Mouse (Mus musculus) neural tube, embryonic 15.5 days (tissue): ENCODE measurements around the gene Dlec1. TPM values are rescaled to one million over a fixed set of nuclear protein-coding genes. Genes with fewer than 3 reads are reported as not detected.

Experiments
- ATAC-seq: fragments of 200-750 bp; cut with Nextera tagmentation; 2 replicates; pipeline ENCODE4 v1.8.0; 2017; ENCODE audit warnings: mild to moderate bottlenecking, moderate TSS enrichment, moderate library complexity; ENCODE audit not compliant: low FRiP score
- H3K27ac ChIP-seq: fragments of 300-500 bp; sonication (generic); replicated peaks from 2 replicates; pipeline ENCODE4 v1.5.1; 2015; ENCODE audit warnings: mild to moderate bottlenecking, inconsistent platforms
- H3K27me3 ChIP-seq: fragments of 300-500 bp; sonication (generic); replicated peaks from 2 replicates; pipeline ENCODE4 v1.6.1; 2015; ENCODE audit warnings: inconsistent platforms
- H3K36me3 ChIP-seq: fragments of 300-500 bp; sonication (generic); 2 replicates; pipeline ENCODE4 v1.6.1; 2015; ENCODE audit warnings: inconsistent platforms
- H3K4me1 ChIP-seq: fragments of 300-500 bp; sonication (generic); 2 replicates; pipeline ENCODE4 v1.6.1; 2015; ENCODE audit warnings: inconsistent platforms
- H3K4me2 ChIP-seq: fragments of 300-500 bp; sonication (generic); 2 replicates; pipeline ENCODE4 v1.6.1; 2015; ENCODE audit warnings: inconsistent platforms, mild to moderate bottlenecking, moderate library complexity
- H3K4me3 ChIP-seq: fragments of 300-500 bp; sonication (generic); replicated peaks from 2 replicates; pipeline ENCODE4 v1.5.1; 2015; ENCODE audit warnings: mild to moderate bottlenecking, inconsistent platforms
- H3K9ac ChIP-seq: fragments of 300-500 bp; sonication (generic); replicated peaks from 2 replicates; pipeline ENCODE4 v1.6.1; 2015; ENCODE audit warnings: mild to moderate bottlenecking, inconsistent platforms
- H3K9me3 ChIP-seq: fragments of 300-500 bp; sonication (generic); replicated peaks from 2 replicates; pipeline ENCODE4 v1.6.1; 2016; ENCODE audit warnings: inconsistent platforms
- whole genome bisulfite sequencing: fragments of 180-500 bp; shearing (Covaris S2); methylation state at CpG from one replicate; pipeline ENCODE4 v1.1.7; 2015; ENCODE audit warnings: mixed read lengths; 5-methylcytosine and 5-hydroxymethylcytosine counted together
- polyA plus RNA-seq: library from polyadenylated mRNA; unstranded; fragments of >200 nt; fragmentation: Nextera tagmentation; extraction: Ambion mirVana; gene quantifications from 2 replicates; pipeline ENCODE4 v1.2.1, GENCODE M21; 2015

The Dlec1 gene
- polyA plus RNA-seq, 1 experiment from 2014 or later, result 1.4 TPM

DNA sequence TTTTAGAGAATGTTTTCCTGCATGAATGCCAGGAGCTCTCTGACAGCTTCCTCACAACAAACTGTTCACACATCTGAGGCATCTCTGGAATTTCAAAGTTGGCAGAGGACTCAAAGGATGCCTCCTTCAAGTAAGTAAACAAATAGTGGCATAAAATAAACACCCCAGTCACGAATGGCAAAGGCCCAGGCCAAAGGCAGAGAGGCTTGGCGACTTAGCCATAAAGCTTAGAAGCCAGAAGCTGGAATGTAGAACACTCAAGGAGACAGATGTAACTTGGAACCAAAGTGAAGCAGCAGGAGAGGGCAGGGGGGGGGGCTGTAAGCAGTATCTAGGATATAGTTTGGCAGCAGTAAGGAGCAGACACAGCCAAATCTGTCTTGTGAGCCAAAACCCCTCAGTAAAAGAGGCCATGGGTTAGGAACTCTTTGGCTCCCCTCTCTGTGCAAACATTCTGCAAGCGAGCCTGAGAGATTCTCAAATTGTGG, 79.0 kb downstream of the Dlec1 start:
- Histone ChIP-seq H3K4me2 (no peak overlapping the region), H3K4me3 (no peak overlapping the region), H3K9ac (no peak overlapping the region), H3K27me3 (no peaks in the 10 kb centered on the region), H3K9me3 (no peaks in the 10 kb centered on the region), H3K4me1 (peaks cover 10% of the 10 kb centered on the region), H3K27ac (no peak overlapping the region), H3K36me3 (no peaks in the 10 kb centered on the region)
- WGBS, result 37% methylated on average over 3 of the region's 3 CpGs
- peak; percentile 50; the same call in 1 of the 2 replicates for ATAC-seq

DNA sequence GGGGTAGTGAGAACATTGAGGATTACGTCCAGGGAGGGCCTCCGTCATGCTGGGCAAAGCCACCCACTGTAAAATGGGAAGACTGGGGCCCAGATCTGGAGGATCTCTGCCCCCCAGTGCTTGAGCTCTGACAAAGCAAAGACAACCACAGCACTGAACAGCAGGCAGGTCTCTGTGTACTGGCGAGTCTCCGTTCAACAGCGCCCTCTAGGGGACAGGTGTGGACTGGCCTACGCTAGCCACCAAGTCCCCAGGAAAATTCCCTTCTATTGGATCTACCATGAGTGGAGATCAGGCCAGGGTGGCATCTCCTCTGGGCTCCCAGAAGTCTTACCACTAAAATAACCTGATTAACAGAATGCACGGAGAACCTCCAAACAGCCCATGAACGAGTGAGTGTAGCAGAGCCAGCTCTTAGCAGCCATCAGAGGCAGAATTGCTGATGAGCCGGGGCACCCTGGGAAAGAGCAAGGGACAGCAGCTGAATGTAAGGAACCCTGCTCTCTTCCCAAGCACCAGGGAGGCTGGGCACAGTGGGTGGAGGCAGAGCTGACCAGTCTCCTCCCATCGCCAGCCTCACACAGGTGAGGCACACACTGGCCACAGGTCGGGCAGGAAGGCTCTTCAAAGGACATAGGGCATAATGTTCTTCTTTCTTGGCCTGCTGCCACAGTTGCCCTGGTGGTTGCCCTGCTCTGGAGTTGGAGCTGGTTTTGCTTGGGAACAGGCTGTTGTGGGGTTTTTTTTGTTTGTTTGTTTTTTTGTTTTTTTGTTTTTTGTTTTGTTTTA, 90.1 kb downstream of the Dlec1 start:
- Histone ChIP-seq H3K27ac (no peak overlapping the region), H3K36me3 (no peaks in the 10 kb centered on the region), H3K9me3 (no peaks in the 10 kb centered on the region), H3K4me2 (no peak overlapping the region), H3K4me3 (no peak overlapping the region), H3K27me3 (no peaks in the 10 kb centered on the region), H3K9ac (no peak overlapping the region), H3K4me1 (no peaks in the 10 kb centered on the region)
- no peak for ATAC-seq
- 37% methylated on average over 11 of the region's 11 CpGs for WGBS

Other genes starting within 250 kb of the Dlec1 start
- 7.9 and 8.6 TPM in 2 replicates for gene Ctdspl, start 176.0 kb upstream of the Dlec1 start, polyA plus RNA-seq
- 5.3 and 7.3 TPM in 2 replicates for gene Vill, start 49.7 kb upstream of the Dlec1 start, polyA plus RNA-seq
- 16.6 and 24.3 TPM in 2 replicates for gene Plcd1, start 9.0 kb upstream of the Dlec1 start, polyA plus RNA-seq
- gene Acaa1b, start 54.6 kb downstream of the Dlec1 start, polyA plus RNA-seq, result 5.6 and 6.4 TPM in 2 replicates
- not detected in 2 replicates for gene Gm47289, start 56.7 kb downstream of the Dlec1 start, polyA plus RNA-seq
- 0.08 TPM in 1 of 2 replicates, not detected in the other for gene Slc22a13, start 106.6 kb downstream of the Dlec1 start, polyA plus RNA-seq
- gene Oxsr1, start 219.9 kb downstream of the Dlec1 start, polyA plus RNA-seq, result 12.2 and 13.0 TPM in 2 replicates
- gene Acaa1a, start 237.2 kb downstream of the Dlec1 start, polyA plus RNA-seq, result 123 and 128 TPM in 2 replicates
- 6.2 and 13.1 TPM in 2 replicates for gene Myd88, start 238.9 kb downstream of the Dlec1 start, polyA plus RNA-seq